Mouse (Mus musculus): Measurements from ENCODE around the gene Arhgef19.

GRCm38 (mm10) chr4:141274485-141275341 lies 35.4 kb downstream of the Arhgef19 start:
- TF ChIP-seq CTCF (IDR thresholded peaks at IDR 0.05; ENCODE audit: borderline replicate concordance, insufficient read depth, low read length) (no peak), POLR2A (IDR thresholded peaks at IDR 0.05; ENCODE audit: low read depth, low read length) (peak; percentile 31; the same call in 1 of the 2 replicates)

Measured in embryonic fibroblast, embryonic 13.5 days (primary cell).